Mouse (Mus musculus) forebrain, embryonic 14.5 days (tissue): ENCODE data around the gene Eif4g1. TPM values are rescaled to one million over a fixed set of nuclear protein-coding genes. Genes with fewer than 3 reads are reported as not detected.

Experiments used
- ATAC-seq: fragments of 200-750 bp; cut with Nextera tagmentation; 2 replicates; pipeline ENCODE4 v1.8.0; 2017; ENCODE audit warnings: mild to moderate bottlenecking, moderate library complexity
- DNase-seq: peaks from one replicate; pipeline ENCODE4 v3.0.0-alpha.2; 2015; ENCODE audit warnings: low spot score
- H3K27ac ChIP-seq: fragments of 300-500 bp; sonication (generic); 2 replicates; pipeline ENCODE4 v1.5.1; 2014; ENCODE audit warnings: low read depth, mild to moderate bottlenecking, control low read depth, low read length, moderate library complexity
- H3K27me3 ChIP-seq: fragments of 300-500 bp; sonication (generic); replicated peaks from 2 replicates; pipeline ENCODE4 v1.6.1; 2014; ENCODE audit warnings: low read length, control low read depth, mixed read lengths; ENCODE audit not compliant: control insufficient read depth, insufficient read depth
- H3K36me3 ChIP-seq: fragments of 300-500 bp; sonication (generic); 2 replicates; pipeline ENCODE4 v1.6.1; 2014; ENCODE audit warnings: low read length, control low read depth; ENCODE audit not compliant: control insufficient read depth, insufficient read depth
- H3K4me1 ChIP-seq: fragments of 300-500 bp; sonication (generic); 2 replicates; pipeline ENCODE4 v1.6.1; 2014; ENCODE audit warnings: antibody characterized with exemption, low read length, control low read depth; ENCODE audit not compliant: control insufficient read depth, insufficient read depth
- H3K4me2 ChIP-seq: fragments of 300-500 bp; sonication (generic); 2 replicates; pipeline ENCODE4 v1.6.1; 2014; ENCODE audit warnings: mild to moderate bottlenecking, control low read depth, low read length
- H3K4me3 ChIP-seq: fragments of 300-500 bp; sonication (generic); 2 replicates; pipeline ENCODE4 v1.5.1; 2014; ENCODE audit warnings: low read depth, low read length, control low read depth
- H3K9ac ChIP-seq: fragments of 300-500 bp; sonication (generic); 2 replicates; pipeline ENCODE4 v1.6.1; 2014; ENCODE audit warnings: mild to moderate bottlenecking, low read length, control low read depth, moderate library complexity
- H3K9me3 ChIP-seq: fragments of 300-500 bp; sonication (generic); replicated peaks from 2 replicates; pipeline ENCODE4 v1.6.1; 2016; ENCODE audit warnings: low read length, control low read depth, mixed read lengths; ENCODE audit not compliant: control insufficient read depth
- WGBS: fragments of 180-500 bp; shearing (Covaris S2); extraction: QIAGEN DNeasy Blood & Tissue Kit; methylation state at CpG from one replicate; pipeline ENCODE4 v1.1.7; 2014; 5-methylcytosine and 5-hydroxymethylcytosine counted together
- polyA plus RNA-seq: library from polyadenylated mRNA; unstranded; fragments of >200 nt; fragmentation: Nextera tagmentation; extraction: Ambion mirVana; gene quantifications from 2 replicates; pipeline ENCODE4 v1.2.1, GENCODE M21; 2014

Gene Eif4g1
- polyA plus RNA-seq, 1 experiment from 2014 or later: 97.6 TPM

GRCm38 (mm10) chr16:20699266-20699665 lies 31.2 kb downstream of the Eif4g1 start:
- H3K4me1 ChIP-seq: peaks cover 23% of the 10 kb centered on the region

GRCm38 (mm10) chr16:20700036-20700435 lies 31.9 kb downstream of the Eif4g1 start:
- 38% methylated on average over 5 of the region's 5 CpGs for WGBS
- peaks cover 19% of the 10 kb centered on the region for H3K4me1 ChIP-seq
- no peak overlapping the region for H3K9ac ChIP-seq

More at GRCm38 (mm10) chr16:20699266-20699665, 31.2 kb downstream of the Eif4g1 start:
- no peak for DNase-seq
- no peak for ATAC-seq
- Histone ChIP-seq H3K9ac (no peak overlapping the region), H3K9me3 (no peaks in the 10 kb centered on the region), H3K27me3 (no peaks in the 10 kb centered on the region), H3K4me2 (no peak overlapping the region), H3K4me3 (no peak overlapping the region), H3K36me3 (peaks cover 29% of the 10 kb centered on the region), H3K27ac (no peak overlapping the region)
- WGBS: 81% methylated on average over 5 of the region's 5 CpGs

DNA sequence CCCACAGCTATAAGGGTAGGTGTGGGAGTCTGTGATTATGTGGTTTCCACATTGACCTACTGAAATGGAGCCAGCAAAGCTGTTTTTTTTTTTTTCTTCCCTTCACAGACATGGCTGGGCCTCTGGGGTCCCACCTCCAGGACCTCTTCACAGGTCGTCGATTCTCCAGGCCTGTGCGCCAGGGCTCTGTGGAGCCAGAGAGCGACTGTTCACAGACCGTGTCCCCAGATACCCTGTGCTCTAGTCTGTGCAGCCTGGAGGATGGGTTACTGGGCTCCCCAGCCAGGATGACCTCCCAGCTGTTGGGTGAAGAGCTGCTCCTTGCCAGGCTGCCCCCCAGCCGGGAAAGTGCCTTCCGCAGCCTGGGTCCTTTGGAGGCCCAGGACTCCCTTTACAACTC lies 33.2 kb downstream of the Eif4g1 start:
- Histone ChIP-seq H3K9me3 (no peaks in the 10 kb centered on the region), H3K4me1 (peaks cover 14% of the 10 kb centered on the region), H3K27me3 (no peaks in the 10 kb centered on the region), H3K4me3 (no peak overlapping the region), H3K9ac (no peak overlapping the region; the same call in 1 of the 2 replicates), H3K27ac (peak overlapping the region; percentile 16; the same call in 1 of the 2 replicates), H3K4me2 (no peak overlapping the region), H3K36me3 (peaks cover 35% of the 10 kb centered on the region)
- no peak for DNase-seq
- no peak for ATAC-seq
- 50% methylated on average over 7 of the region's 7 CpGs for WGBS

More at GRCm38 (mm10) chr16:20700036-20700435, 31.9 kb downstream of the Eif4g1 start:
- H3K4me3 ChIP-seq: no peak overlapping the region
- ATAC-seq (no peak), DNase-seq (no peak)
- H3K4me2 ChIP-seq: no peak overlapping the region
- H3K27ac ChIP-seq: no peak overlapping the region
- no peaks in the 10 kb centered on the region for H3K9me3 ChIP-seq
- peaks cover 29% of the 10 kb centered on the region for H3K36me3 ChIP-seq
- H3K27me3 ChIP-seq: no peaks in the 10 kb centered on the region

DNA sequence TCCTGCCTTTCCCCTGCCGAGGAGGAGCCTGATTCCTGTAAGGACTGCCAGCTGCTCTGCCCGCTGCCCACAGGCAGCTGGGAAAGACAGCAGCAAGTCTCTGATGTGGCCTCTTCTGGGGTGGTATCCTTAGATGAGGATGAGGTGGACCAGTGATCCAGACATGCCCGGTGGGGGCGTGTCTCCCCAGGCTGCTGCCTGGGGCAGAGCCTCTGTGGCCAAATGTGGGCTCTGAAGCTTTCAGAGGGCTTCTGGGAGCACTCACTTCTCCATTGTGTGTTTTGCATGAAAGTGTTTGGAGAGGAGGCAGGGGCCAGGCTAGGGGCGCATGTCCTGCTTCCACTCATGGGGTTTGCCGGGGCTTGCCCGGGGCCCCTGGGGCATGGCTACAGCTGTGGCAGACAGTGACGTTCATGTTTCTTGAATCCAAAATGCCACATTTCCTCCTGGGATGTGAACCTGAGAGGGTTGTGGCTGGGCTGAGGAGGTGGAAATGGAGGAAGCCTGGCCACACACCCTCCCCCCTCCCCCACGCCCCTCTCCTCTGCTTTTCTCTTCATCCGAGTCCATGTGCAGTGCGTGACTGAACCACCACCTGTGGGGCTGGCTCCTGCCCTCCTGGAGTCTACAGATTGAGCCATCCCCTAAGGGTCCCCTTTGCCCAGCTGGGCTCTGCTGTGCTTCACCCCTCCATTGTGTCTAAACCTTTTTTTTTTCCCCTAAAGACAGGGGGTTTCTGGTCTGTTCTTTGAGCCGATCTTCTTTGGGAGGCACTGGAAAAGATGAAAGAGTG lies 33.8 kb downstream of the Eif4g1 start:
- DNase-seq: no peak
- Histone ChIP-seq H3K4me3 (no peak overlapping the region), H3K27ac (peak overlapping the region; percentile 16; the same call in 1 of the 2 replicates), H3K36me3 (peaks cover 41% of the 10 kb centered on the region), H3K4me1 (peaks cover 8% of the 10 kb centered on the region; the same call in 1 of the 2 replicates), H3K9ac (no peak overlapping the region; the same call in 1 of the 2 replicates), H3K9me3 (no peaks in the 10 kb centered on the region), H3K27me3 (no peaks in the 10 kb centered on the region), H3K4me2 (no peak overlapping the region)
- 14% methylated on average over 11 of the region's 12 CpGs for WGBS
- ATAC-seq: no peak; the same call in 1 of the 2 replicates

GRCm38 (mm10) chr16:20702522-20702893 lies 34.4 kb downstream of the Eif4g1 start:
- no peak overlapping the region for H3K4me3 ChIP-seq
- no peaks in the 10 kb centered on the region for H3K9me3 ChIP-seq
- ATAC-seq: peak; percentile 62
- no peaks in the 10 kb centered on the region for H3K27me3 ChIP-seq
- H3K27ac ChIP-seq: no peak overlapping the region
- DNase-seq: peak; percentile 69
- H3K36me3 ChIP-seq: peaks cover 47% of the 10 kb centered on the region
- H3K4me1 ChIP-seq: peaks cover 8% of the 10 kb centered on the region; the same call in 1 of the 2 replicates
- 3% methylated on average over 8 of the region's 8 CpGs for WGBS
- no peak overlapping the region for H3K9ac ChIP-seq
- H3K4me2 ChIP-seq: no peak overlapping the region

DNA sequence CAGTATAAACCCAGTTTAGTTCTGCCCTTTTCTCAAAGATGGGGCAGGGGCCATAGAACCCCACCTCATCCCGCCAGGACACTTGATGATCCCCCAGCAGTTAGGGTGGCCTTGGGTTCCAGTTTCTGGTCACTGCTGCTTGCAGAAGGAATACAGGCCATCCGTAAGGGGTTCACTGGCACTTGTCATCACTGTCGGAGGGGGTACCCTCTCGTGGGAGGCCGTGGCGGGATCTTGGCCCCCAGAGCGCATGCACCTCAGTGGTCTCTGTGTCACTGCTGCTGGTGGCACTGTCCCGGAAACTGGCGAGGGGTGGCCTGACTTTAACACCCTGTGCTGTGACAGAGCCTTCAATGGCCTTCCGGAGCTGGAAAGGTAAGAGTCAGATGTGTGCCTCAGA lies 35.0 kb downstream of the Eif4g1 start:
- H3K36me3 ChIP-seq: peaks cover 53% of the 10 kb centered on the region
- DNase-seq (no peak), ATAC-seq (no peak; the same call in 1 of the 2 replicates)
- WGBS: 92% methylated on average over 10 of the region's 10 CpGs
- no peak overlapping the region for H3K9ac ChIP-seq
- no peak overlapping the region for H3K4me2 ChIP-seq
- H3K4me1 ChIP-seq: peaks cover 8% of the 10 kb centered on the region; the same call in 1 of the 2 replicates
- no peaks in the 10 kb centered on the region for H3K9me3 ChIP-seq
- H3K27ac ChIP-seq: no peak overlapping the region
- no peaks in the 10 kb centered on the region for H3K27me3 ChIP-seq
- H3K4me3 ChIP-seq: no peak overlapping the region

- DNase-seq: no peak
- WGBS: 81% methylated on average over 6 of the region's 6 CpGs
- ATAC-seq: no peak
- no peaks in the 10 kb centered on the region for H3K9me3 ChIP-seq
- H3K27ac ChIP-seq: no peak overlapping the region
- H3K9ac ChIP-seq: no peak overlapping the region
- no peaks in the 10 kb centered on the region for H3K27me3 ChIP-seq
- H3K4me1 ChIP-seq: peaks cover 8% of the 10 kb centered on the region; the same call in 1 of the 2 replicates
- no peak overlapping the region for H3K4me2 ChIP-seq
- H3K4me3 ChIP-seq: no peak overlapping the region
- H3K36me3 ChIP-seq: peaks cover 47% of the 10 kb centered on the region
Observed at GRCm38 (mm10) chr16:20703699-20704400, 35.7 kb downstream of the Eif4g1 start.

- Histone ChIP-seq H3K9ac (no peak overlapping the region), H3K36me3 (peaks cover 41% of the 10 kb centered on the region), H3K4me3 (no peak overlapping the region), H3K27me3 (no peaks in the 10 kb centered on the region), H3K27ac (no peak overlapping the region), H3K4me2 (no peak overlapping the region), H3K4me1 (peaks cover 8% of the 10 kb centered on the region; the same call in 1 of the 2 replicates), H3K9me3 (no peaks in the 10 kb centered on the region)
- DNase-seq: no peak
- WGBS: 83% methylated on average over 3 of the region's 3 CpGs
- ATAC-seq: no peak
Observed at GRCm38 (mm10) chr16:20705786-20706185, 37.7 kb downstream of the Eif4g1 start.
